Comparison of ENCODE assay signal across 7 mouse cellular contexts in the genomic region with DNA sequence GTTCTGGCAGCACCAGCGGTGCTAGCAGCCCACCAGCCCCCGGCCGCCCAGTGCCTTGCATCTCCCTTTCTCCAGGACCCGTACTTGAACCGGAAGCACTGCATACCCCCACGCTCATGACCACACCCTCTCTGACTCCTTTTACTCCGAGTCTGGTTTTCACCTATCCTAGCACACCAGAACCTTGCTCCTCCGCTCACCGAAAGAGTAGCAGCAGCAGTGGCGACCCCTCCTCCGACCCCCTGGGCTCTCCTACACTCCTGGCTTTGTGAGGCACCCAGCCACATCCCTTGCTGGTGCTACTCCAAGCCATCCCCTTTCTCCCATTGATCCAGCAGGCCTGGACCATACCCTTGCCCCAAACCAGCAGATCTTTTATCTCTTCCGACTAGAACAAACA. TPM values are rescaled to one million over a fixed set of nuclear protein-coding genes. Genes with fewer than 3 reads are reported as not detected.
A peak's percentile ranks its signal among the peaks of the same experiment; 100 is the strongest.
DNase-seq lines count a peak whose midpoint lies in the region; ATAC-seq and TF ChIP-seq lines count a peak whose summit lies in the region.

No protein-coding gene starts in this region.

- H3K9ac ChIP-seq in lung, embryonic 16.5 days (ENCODE audit: low read length), result peak overlapping the region; percentile 92
- H3K9ac ChIP-seq in forebrain, embryonic 14.5 days (ENCODE audit: low read length), result no peak overlapping the region
- H3K9ac ChIP-seq in limb, embryonic 14.5 days (ENCODE audit: low read depth, low read length, severe bottlenecking), result 0 out of 2 replicates have a peak overlapping the region, but pooled peaks have one; percentile 12
- H3K9ac ChIP-seq in stomach, postnatal 0 days (ENCODE audit: low read length), result peak overlapping the region; percentile 91; the same call in 1 of the 2 replicates

- peaks cover 7% of the 10 kb centered on the region for H3K27me3 ChIP-seq in lung, embryonic 16.5 days (ENCODE audit: control insufficient read depth, insufficient read depth, low read depth, low read length)
- no peaks in the 10 kb centered on the region for H3K27me3 ChIP-seq in forebrain, embryonic 14.5 days (replicated peaks; ENCODE audit: control insufficient read depth, insufficient read depth, low read length)
- H3K27me3 ChIP-seq in limb, embryonic 14.5 days (ENCODE audit: control insufficient read depth, insufficient read depth, low read length), result no peaks in the 10 kb centered on the region
- H3K27me3 ChIP-seq in stomach, postnatal 0 days (ENCODE audit: control insufficient read depth, insufficient read depth, low read length), result no peaks in the 10 kb centered on the region

- peaks cover 4% of the 10 kb centered on the region; the same call in 1 of the 2 replicates for H3K36me3 ChIP-seq in lung, embryonic 16.5 days (ENCODE audit: control insufficient read depth, insufficient read depth, low read length)
- H3K36me3 ChIP-seq in forebrain, embryonic 14.5 days (ENCODE audit: control insufficient read depth, insufficient read depth, low read length), result peaks cover 3% of the 10 kb centered on the region; the same call in 1 of the 2 replicates
- peaks cover 10% of the 10 kb centered on the region for H3K36me3 ChIP-seq in limb, embryonic 14.5 days (ENCODE audit: control insufficient read depth, insufficient read depth, low read length)
- H3K36me3 ChIP-seq in stomach, postnatal 0 days (ENCODE audit: control insufficient read depth, insufficient read depth, low read length), result peaks cover 5% of the 10 kb centered on the region

- H3K4me1 ChIP-seq in lung, embryonic 16.5 days (replicated peaks; ENCODE audit: control insufficient read depth, insufficient read depth, low read length), result peaks cover 21% of the 10 kb centered on the region
- H3K4me1 ChIP-seq in forebrain, embryonic 14.5 days (ENCODE audit: control insufficient read depth, insufficient read depth, low read length), result peaks cover 23% of the 10 kb centered on the region
- H3K4me1 ChIP-seq in limb, embryonic 14.5 days (ENCODE audit: control insufficient read depth, insufficient read depth, low read length), result peaks cover 17% of the 10 kb centered on the region
- H3K4me1 ChIP-seq in stomach, postnatal 0 days (replicated peaks; ENCODE audit: control insufficient read depth, insufficient read depth), result peaks cover 2% of the 10 kb centered on the region; the same call in 1 of the 2 replicates

- H3K9me3 ChIP-seq in lung, embryonic 16.5 days (ENCODE audit: control insufficient read depth, low read length), result no peaks in the 10 kb centered on the region
- H3K9me3 ChIP-seq in forebrain, embryonic 14.5 days (replicated peaks; ENCODE audit: control insufficient read depth, low read length), result no peaks in the 10 kb centered on the region
- H3K9me3 ChIP-seq in limb, embryonic 14.5 days (ENCODE audit: control insufficient read depth, low read length), result no peaks in the 10 kb centered on the region
- no peaks in the 10 kb centered on the region for H3K9me3 ChIP-seq in stomach, postnatal 0 days (ENCODE audit: control insufficient read depth, low read length)

- no peak overlapping the region for H3K27ac ChIP-seq in lung, embryonic 16.5 days (ENCODE audit: low read length)
- H3K27ac ChIP-seq in forebrain, embryonic 14.5 days (ENCODE audit: low read depth, low read length), result no peak overlapping the region
- no peak overlapping the region for H3K27ac ChIP-seq in limb, embryonic 14.5 days (replicated peaks; ENCODE audit: low read depth, low read length)
- H3K27ac ChIP-seq in stomach, postnatal 0 days (replicated peaks), result no peak overlapping the region

- no peak for TF ChIP-seq POLR2A in limb, embryonic 14.5 days (IDR thresholded peaks at IDR 0.05; ENCODE audit: borderline replicate concordance, extremely low read depth, insufficient read depth, insufficient read length)

- intact Hi-C loops in left cerebral cortex, postnatal 36 days (cut with DNase I), result no loop called here

- no peak for ATAC-seq in lung, embryonic 16.5 days (ENCODE audit: low read depth)
- no peak for ATAC-seq in forebrain, embryonic 14.5 days
- no peak for ATAC-seq in limb, embryonic 14.5 days (ENCODE audit: low FRiP score, low read depth)
- ATAC-seq in stomach, postnatal 0 days (ENCODE audit: low FRiP score, low TSS enrichment), result no peak
- ATAC-seq in monocyte, adult 5-6 weeks (replicated peaks; ENCODE audit: insufficient number of reproducible peaks, low FRiP score, low TSS enrichment, poor library complexity, severe bottlenecking), result no peak

- TF ChIP-seq EP300 in stomach, postnatal 0 days (optimal IDR thresholded peaks at IDR 0.05), result no peak

- WGBS in lung, embryonic 16.5 days, result 85% methylated on average over 12 of the region's 12 CpGs
- WGBS in forebrain, embryonic 14.5 days, result 86% methylated on average over 12 of the region's 12 CpGs
- WGBS in limb, embryonic 14.5 days, result 83% methylated on average over 12 of the region's 12 CpGs
- 72% methylated on average over 12 of the region's 12 CpGs for WGBS in stomach, postnatal 0 days

- TF ChIP-seq CTCF in stomach, postnatal 0 days (IDR thresholded peaks at IDR 0.05; ENCODE audit: low read depth), result no peak

- peak overlapping the region; percentile 97 for H3K4me2 ChIP-seq in lung, embryonic 16.5 days (ENCODE audit: low read depth, low read length)
- H3K4me2 ChIP-seq in forebrain, embryonic 14.5 days (ENCODE audit: low read length), result peak overlapping the region; percentile 88
- H3K4me2 ChIP-seq in limb, embryonic 14.5 days (replicated peaks; ENCODE audit: low read depth, low read length, severe bottlenecking), result peak overlapping the region; percentile 98; the same call in 1 of the 2 replicates
- peak overlapping the region; percentile 91 for H3K4me2 ChIP-seq in stomach, postnatal 0 days (replicated peaks; ENCODE audit: low read depth)

- H3K4me3 ChIP-seq in lung, embryonic 16.5 days (ENCODE audit: low read length), result peak overlapping the region; percentile 92
- no peak overlapping the region for H3K4me3 ChIP-seq in forebrain, embryonic 14.5 days (ENCODE audit: low read depth, low read length)
- H3K4me3 ChIP-seq in limb, embryonic 14.5 days (replicated peaks; ENCODE audit: low read length), result 0 out of 2 replicates have a peak overlapping the region, but pooled peaks have one; percentile 62
- H3K4me3 ChIP-seq in stomach, postnatal 0 days (ENCODE audit: low read depth, low read length), result peak overlapping the region; percentile 82

- DNase-seq in lung, postnatal 25 days (ENCODE audit: low spot score), result no peak
- no peak for DNase-seq in forebrain, embryonic 14.5 days (ENCODE audit: low spot score)
- no peak for DNase-seq in limb, embryonic 14.5 days (ENCODE audit: low spot score)
- no peak for DNase-seq in stomach, postnatal 0 days (ENCODE audit: low spot score)
- no peak for DNase-seq in left cerebral cortex, postnatal 36 days (ENCODE audit: low spot score in 2 of 2)

RNA-seq across cellular contexts. Expression of gene Ccdc85b, which starts 2.7 kb away (rescaled TPM):
- polyA plus RNA-seq in lung, embryonic 16.5 days (2015; fragmentation: Nextera tagmentation; extraction: Ambion mirVana), result 7.5 and 7.7 TPM in 2 replicates
- 5.9 and 6.4 TPM in 2 replicates for polyA plus RNA-seq in forebrain, embryonic 14.5 days (2014; fragmentation: Nextera tagmentation; extraction: Ambion mirVana)
- polyA plus RNA-seq in limb, embryonic 14.5 days (2012; rRNA removed), result 6.6 and 6.9 TPM in 2 replicates
- 6.5 and 7.0 TPM in 2 replicates for polyA plus RNA-seq in limb, embryonic 14.5 days (2014; fragmentation: Nextera tagmentation; extraction: Ambion mirVana)
- 11.6 and 12.5 TPM in 2 replicates for polyA plus RNA-seq in stomach, postnatal 0 days (2015; fragmentation: Nextera tagmentation; extraction: Ambion mirVana)
- 1.2 to 4.1 TPM (median 3.8 TPM) in 3 replicates for total RNA-seq in monocyte, adult 5-6 weeks (2017)
- 10 to 100 TPM; 28.5 to 31.7 TPM for total RNA-seq in left cerebral cortex, postnatal 36 days (2021)

RNA-seq across cellular contexts. Expression of gene Fibp, which starts 5.4 kb away (rescaled TPM):
- 111 and 119 TPM in 2 replicates for polyA plus RNA-seq in lung, embryonic 16.5 days (2015; fragmentation: Nextera tagmentation; extraction: Ambion mirVana)
- 153 and 167 TPM in 2 replicates for polyA plus RNA-seq in forebrain, embryonic 14.5 days (2014; fragmentation: Nextera tagmentation; extraction: Ambion mirVana)
- 139 and 171 TPM in 2 replicates for polyA plus RNA-seq in limb, embryonic 14.5 days (2012; rRNA removed)
- polyA plus RNA-seq in limb, embryonic 14.5 days (2014; fragmentation: Nextera tagmentation; extraction: Ambion mirVana), result 113 and 118 TPM in 2 replicates
- 103 and 111 TPM in 2 replicates for polyA plus RNA-seq in stomach, postnatal 0 days (2015; fragmentation: Nextera tagmentation; extraction: Ambion mirVana)
- total RNA-seq in monocyte, adult 5-6 weeks (2017), result 71.3 to 104 TPM (median 95.3 TPM) in 3 replicates
- total RNA-seq in left cerebral cortex, postnatal 36 days (2021), result 10 to 100 TPM; 87.2 to 95.1 TPM

RNA-seq across cellular contexts. Expression of gene Fosl1, which starts 7.7 kb away (rescaled TPM):
- polyA plus RNA-seq in lung, embryonic 16.5 days (2015; fragmentation: Nextera tagmentation; extraction: Ambion mirVana), result not detected in 2 replicates
- not detected in 2 replicates for polyA plus RNA-seq in forebrain, embryonic 14.5 days (2014; fragmentation: Nextera tagmentation; extraction: Ambion mirVana)
- polyA plus RNA-seq in limb, embryonic 14.5 days (2012; rRNA removed), result 0.06 and 0.09 TPM in 2 replicates
- not detected in 2 replicates for polyA plus RNA-seq in limb, embryonic 14.5 days (2014; fragmentation: Nextera tagmentation; extraction: Ambion mirVana)
- 0.16 and 0.33 TPM in 2 replicates for polyA plus RNA-seq in stomach, postnatal 0 days (2015; fragmentation: Nextera tagmentation; extraction: Ambion mirVana)
- total RNA-seq in monocyte, adult 5-6 weeks (2017), result 0.49 to 2.6 TPM (median 2.0 TPM) in 3 replicates
- total RNA-seq in left cerebral cortex, postnatal 36 days (2021), result not detected

RNA-seq across cellular contexts. Expression of gene Ctsw, which starts 13.3 kb away (rescaled TPM):
- 2.2 and 3.8 TPM in 2 replicates for polyA plus RNA-seq in lung, embryonic 16.5 days (2015; fragmentation: Nextera tagmentation; extraction: Ambion mirVana)
- 3.4 and 5.3 TPM in 2 replicates for polyA plus RNA-seq in forebrain, embryonic 14.5 days (2014; fragmentation: Nextera tagmentation; extraction: Ambion mirVana)
- polyA plus RNA-seq in limb, embryonic 14.5 days (2012; rRNA removed), result 0.33 and 0.56 TPM in 2 replicates
- polyA plus RNA-seq in limb, embryonic 14.5 days (2014; fragmentation: Nextera tagmentation; extraction: Ambion mirVana), result 0.96 and 1.2 TPM in 2 replicates
- polyA plus RNA-seq in stomach, postnatal 0 days (2015; fragmentation: Nextera tagmentation; extraction: Ambion mirVana), result 0.29 and 0.50 TPM in 2 replicates
- 113 to 416 TPM (median 150 TPM) in 3 replicates for total RNA-seq in monocyte, adult 5-6 weeks (2017)
- under 1 TPM in 1 of 2 experiments, not detected in 1; 0.86 TPM for total RNA-seq in left cerebral cortex, postnatal 36 days (2021)

RNA-seq across cellular contexts. Expression of gene Efemp2, which starts 18.7 kb away (rescaled TPM):
- 197 and 200 TPM in 2 replicates for polyA plus RNA-seq in lung, embryonic 16.5 days (2015; fragmentation: Nextera tagmentation; extraction: Ambion mirVana)
- polyA plus RNA-seq in forebrain, embryonic 14.5 days (2014; fragmentation: Nextera tagmentation; extraction: Ambion mirVana), result 25.1 and 29.0 TPM in 2 replicates
- polyA plus RNA-seq in limb, embryonic 14.5 days (2012; rRNA removed), result 239 and 314 TPM in 2 replicates
- 193 and 202 TPM in 2 replicates for polyA plus RNA-seq in limb, embryonic 14.5 days (2014; fragmentation: Nextera tagmentation; extraction: Ambion mirVana)
- polyA plus RNA-seq in stomach, postnatal 0 days (2015; fragmentation: Nextera tagmentation; extraction: Ambion mirVana), result 59.7 and 67.0 TPM in 2 replicates
- total RNA-seq in monocyte, adult 5-6 weeks (2017), result 2.0 to 5.9 TPM in 2 of 3 replicates, not detected in the other
- 10 to 100 TPM; 11.2 to 16.0 TPM for total RNA-seq in left cerebral cortex, postnatal 36 days (2021)
